Mouse (Mus musculus) C2C12 (cell line): ENCODE data around the gene Gss. TPM values are rescaled to one million over a fixed set of nuclear protein-coding genes. Genes with fewer than 3 reads are reported as not detected.
"Not testable (repeated sequence)": the region's sequence is repeated elsewhere in the genome, so short reads cannot be mapped to it uniquely, and the experiment has no call there.

Experiments used
- H3K27me3 ChIP-seq: one replicate; pipeline ENCODE4 v1.6.1; 2011; ENCODE audit not compliant: control insufficient read depth, insufficient read depth, insufficient read length
- H3K36me3 ChIP-seq: one replicate; pipeline ENCODE4 v1.6.1; 2011; ENCODE audit not compliant: control insufficient read depth, insufficient read depth
- H3K4me3 ChIP-seq: one replicate; pipeline ENCODE4 v1.5.1; 2011; ENCODE audit warnings: mild to moderate bottlenecking, control low read depth; ENCODE audit not compliant: poor library complexity, insufficient read depth, severe bottlenecking
- H3K79me2 ChIP-seq: one replicate; pipeline ENCODE4 v1.6.1; 2011; ENCODE audit not compliant: control insufficient read depth, insufficient read depth
- H3K79me3 ChIP-seq: one replicate; pipeline ENCODE4 v1.6.1; 2011; ENCODE audit warnings: low read depth, control low read depth
- H3ac ChIP-seq: one replicate; pipeline ENCODE3; 2011; ENCODE audit warnings: low read depth; ENCODE audit not compliant: control insufficient read depth, insufficient read length
- CEBPB ChIP-seq: IDR thresholded peaks from one replicate; pipeline ENCODE4 v1.6.1; 2011; ENCODE audit warnings: low read depth, mild to moderate bottlenecking, control low read depth, moderate library complexity
- CTCF ChIP-seq: IDR thresholded peaks from one replicate; pipeline ENCODE4 v1.5.1; 2011; ENCODE audit not compliant: control insufficient read depth, insufficient read depth, insufficient read length
- FOSL1 ChIP-seq: IDR thresholded peaks from one replicate; pipeline ENCODE4 v1.8.0; 2011; ENCODE audit warnings: mild to moderate bottlenecking, low read length; ENCODE audit not compliant: poor library complexity, insufficient read depth, severe bottlenecking
- MAX ChIP-seq: IDR thresholded peaks from one replicate; pipeline ENCODE4 v1.6.1; 2011; ENCODE audit warnings: mild to moderate bottlenecking, control low read depth
- MYOD1 ChIP-seq: IDR thresholded peaks from one replicate; pipeline ENCODE4 v1.6.1; 2011; ENCODE audit warnings: low read depth; ENCODE audit not compliant: control insufficient read depth, insufficient read length
- MYOG ChIP-seq: IDR thresholded peaks from one replicate; pipeline ENCODE4 v1.6.1; 2011; ENCODE audit not compliant: control insufficient read depth, insufficient read length; ENCODE audit errors: extremely low read depth
- USF1 ChIP-seq: IDR thresholded peaks from one replicate; pipeline ENCODE4 v1.6.1; 2011; ENCODE audit warnings: low read depth, mild to moderate bottlenecking, control low read depth, moderate library complexity
- polyA plus RNA-seq: library from polyadenylated mRNA; unstranded; fragments of >200 nt; fragmentation: generic; extraction: Trizol; gene quantifications from one replicate; pipeline ENCODE4 v1.2.1, GENCODE M21; 2012; ENCODE audit warnings: missing spikeins

The Gss gene
- polyA plus RNA-seq, 1 experiment = 39.4 TPM

- H3K79me2 ChIP-seq = no peaks in the 10 kb centered on the region
- no peak for TF ChIP-seq USF1
- no peak for TF ChIP-seq MYOG
- TF ChIP-seq FOSL1 = no peak
- peaks cover 3% of the 10 kb centered on the region for H3K27me3 ChIP-seq
- H3K79me3 ChIP-seq = no peaks in the 10 kb centered on the region
- no peak overlapping the region for H3ac ChIP-seq
- no peak overlapping the region for H3K4me3 ChIP-seq
- no peaks in the 10 kb centered on the region for H3K36me3 ChIP-seq
Observed at GRCm38 (mm10) chr2:155546955-155547354, 45.7 kb downstream of the Gss start.

DNA sequence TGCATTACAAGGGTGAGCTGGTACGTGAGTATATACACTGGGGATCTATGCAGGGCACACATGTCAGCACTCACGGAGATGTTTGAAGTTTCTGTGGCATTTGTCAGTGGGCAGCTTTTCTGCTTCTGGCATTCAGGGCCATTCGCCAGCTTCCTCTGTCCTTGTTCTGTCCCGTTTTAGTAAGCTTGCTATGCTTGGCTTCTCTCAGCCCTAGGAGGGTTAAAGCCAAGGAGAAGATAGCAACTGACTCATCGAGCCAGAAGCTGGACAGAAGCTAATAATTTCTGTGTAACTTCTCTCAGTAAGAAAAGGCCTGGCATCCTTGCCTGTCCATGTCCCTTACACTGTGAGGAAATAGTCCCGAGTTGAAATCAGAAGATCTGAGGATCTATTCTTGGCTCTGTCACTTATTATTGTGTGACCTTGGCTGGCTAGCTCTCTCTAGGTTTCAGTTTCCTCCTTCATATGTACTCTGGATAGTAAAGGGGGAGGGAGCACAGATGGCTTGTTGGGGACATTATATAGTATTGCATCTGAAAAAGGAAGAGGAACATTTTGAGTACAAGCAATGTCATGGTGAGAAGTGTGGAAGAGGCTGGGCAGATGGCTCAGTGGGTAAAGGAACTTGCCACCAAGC lies 51.7 kb downstream of the Gss start:
- Histone ChIP-seq H3K36me3 (no peaks in the 10 kb centered on the region), H3K4me3 (no peak overlapping the region), H3K79me2 (no peaks in the 10 kb centered on the region), H3ac (no peak overlapping the region), H3K79me3 (no peaks in the 10 kb centered on the region), H3K27me3 (peaks cover 3% of the 10 kb centered on the region)
- no peak for TF ChIP-seq MAX
- TF ChIP-seq MYOD1 = no peak
- no peak for TF ChIP-seq CEBPB
- TF ChIP-seq MYOG = no peak
- TF ChIP-seq CTCF = no peak
- no peak for TF ChIP-seq FOSL1
- TF ChIP-seq USF1 = no peak

- Histone ChIP-seq H3K79me3 (no peaks in the 10 kb centered on the region), H3K27me3 (peaks cover 3% of the 10 kb centered on the region), H3K79me2 (no peaks in the 10 kb centered on the region), H3K36me3 (no peaks in the 10 kb centered on the region), H3ac (no peak overlapping the region), H3K4me3 (no peak overlapping the region)
- TF ChIP-seq MAX (no peak), USF1 (no peak), CEBPB (no peak), MYOD1 (no peak), CTCF (no peak), MYOG (no peak), FOSL1 (no peak)
Observed at GRCm38 (mm10) chr2:155539696-155540095, 52.9 kb downstream of the Gss start.

DNA sequence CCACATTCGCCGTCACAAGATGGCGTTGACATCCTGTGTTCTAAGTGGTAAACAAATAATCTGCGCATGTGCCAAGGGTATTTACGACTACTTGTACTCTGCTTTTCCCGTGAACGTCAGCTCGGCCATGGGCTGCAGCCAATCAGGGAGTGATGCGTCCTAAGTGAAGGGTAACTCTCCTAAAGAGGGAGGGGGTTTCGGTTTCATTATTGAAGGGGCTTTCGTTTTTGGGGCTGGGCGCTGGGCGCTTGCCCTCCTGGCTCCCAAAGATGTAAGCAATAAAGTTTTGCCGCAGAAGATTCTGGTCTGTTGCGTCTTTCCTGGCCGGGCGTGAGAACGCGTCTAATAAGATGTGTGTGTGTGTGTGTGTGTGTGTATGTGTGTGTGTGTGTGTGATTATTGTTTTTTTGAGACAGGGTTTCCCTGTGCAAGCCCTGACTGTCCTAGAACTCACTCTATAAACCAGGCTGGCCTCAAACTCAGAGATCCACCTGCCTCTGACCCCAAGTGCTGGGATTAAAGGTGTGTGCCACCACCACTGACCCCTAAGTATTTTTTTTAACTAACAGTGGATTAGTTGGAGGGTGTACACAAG lies 54.0 kb downstream of the Gss start:
- H3K27me3 ChIP-seq, H3K4me3 ChIP-seq, H3ac ChIP-seq, H3K36me3 ChIP-seq, H3K79me2 ChIP-seq, H3K79me3 ChIP-seq: not testable (repeated sequence)

- H3K27me3 ChIP-seq = peaks cover 3% of the 10 kb centered on the region
- H3K4me3 ChIP-seq = no peak overlapping the region
- no peak overlapping the region for H3ac ChIP-seq
- H3K79me2 ChIP-seq = no peaks in the 10 kb centered on the region
- H3K79me3 ChIP-seq = no peaks in the 10 kb centered on the region
- no peaks in the 10 kb centered on the region for H3K36me3 ChIP-seq
- TF ChIP-seq MYOD1 (no peak), MYOG (no peak), CTCF (no peak), USF1 (no peak), CEBPB (no peak), MAX (no peak)
Observed at GRCm38 (mm10) chr2:155537761-155538462, 54.7 kb downstream of the Gss start.

DNA sequence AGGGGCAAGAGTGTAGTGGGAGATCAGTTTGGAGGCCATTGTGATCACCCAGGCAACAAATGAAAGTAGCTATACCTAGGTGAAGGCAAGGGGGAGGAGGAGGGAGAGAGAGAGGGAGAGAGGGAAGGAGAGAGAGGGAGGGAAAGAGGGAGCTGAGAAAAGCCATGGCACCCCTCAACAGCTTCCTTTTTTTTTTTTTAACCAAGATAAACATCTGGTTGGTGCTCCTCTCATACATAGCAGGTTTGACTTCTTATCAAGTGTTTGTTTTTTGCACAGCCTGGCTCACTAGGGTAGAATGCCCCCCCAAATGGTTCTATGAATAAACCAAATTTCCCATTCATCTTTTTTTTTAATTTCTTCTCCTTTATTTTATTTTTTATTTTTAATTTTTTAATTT lies 56.3 kb downstream of the Gss start:
- no peaks in the 10 kb centered on the region for H3K79me3 ChIP-seq
- H3K79me2 ChIP-seq = no peaks in the 10 kb centered on the region
- H3K36me3 ChIP-seq = no peaks in the 10 kb centered on the region
- no peak for TF ChIP-seq CEBPB
- no peak for TF ChIP-seq MYOD1
- TF ChIP-seq MYOG = no peak
- TF ChIP-seq FOSL1 = no peak
- TF ChIP-seq CTCF = no peak
- no peak for TF ChIP-seq USF1
- no peak for TF ChIP-seq MAX
- no peaks in the 10 kb centered on the region for H3K27me3 ChIP-seq
- H3ac ChIP-seq = no peak overlapping the region
- H3K4me3 ChIP-seq = no peak overlapping the region
